Mouse (Mus musculus): Measurements from ENCODE around the gene Rapgef1. TPM values are rescaled to one million over a fixed set of nuclear protein-coding genes. Genes with fewer than 3 reads are reported as not detected.
"Not testable (repeated sequence)": the region's sequence is repeated elsewhere in the genome, so short reads cannot be mapped to it uniquely, and the experiment has no call there.

Gene Rapgef1
- polyA plus RNA-seq, 1 experiment = 58.8 TPM

GRCm38 (mm10) chr2:29629311-29629710 lies 9.8 kb downstream of the Rapgef1 start:
- Histone ChIP-seq H3K36me3 (ENCODE audit: control insufficient read depth, insufficient read depth, low read length) (no peaks in the 10 kb centered on the region), H3K4me3 (ENCODE audit: control insufficient read depth, low read depth, low read length) (no peak overlapping the region), H3K27me3 (ENCODE audit: control insufficient read depth, insufficient read depth, low read length) (no peaks in the 10 kb centered on the region), H3K4me1 (ENCODE audit: control insufficient read depth, insufficient read depth, low read length) (peaks cover 8% of the 10 kb centered on the region), H3K27ac (ENCODE audit: control insufficient read depth, insufficient read depth, low read depth, low read length) (no peak overlapping the region)
- TF ChIP-seq POLR2A (IDR thresholded peaks at IDR 0.05; ENCODE audit: control insufficient read depth, low read depth, low read length) = no peak
- TF ChIP-seq CTCF (IDR thresholded peaks at IDR 0.05; ENCODE audit: control insufficient read depth, insufficient read depth, insufficient replicate concordance, low read depth, low read length) = no peak

- H3K4me1 ChIP-seq (ENCODE audit: control insufficient read depth, insufficient read depth, low read length) = peaks cover 6% of the 10 kb centered on the region
- H3K4me3 ChIP-seq (ENCODE audit: control insufficient read depth, low read depth, low read length) = no peak overlapping the region
- no peaks in the 10 kb centered on the region for H3K27me3 ChIP-seq (ENCODE audit: control insufficient read depth, insufficient read depth, low read length)
- no peaks in the 10 kb centered on the region for H3K36me3 ChIP-seq (ENCODE audit: control insufficient read depth, insufficient read depth, low read length)
- H3K27ac ChIP-seq (ENCODE audit: control insufficient read depth, insufficient read depth, low read depth, low read length) = no peak overlapping the region
- no peak for TF ChIP-seq POLR2A (IDR thresholded peaks at IDR 0.05; ENCODE audit: control insufficient read depth, low read depth, low read length)
Observed at GRCm38 (mm10) chr2:29630141-29630771, 10.7 kb downstream of the Rapgef1 start.

GRCm38 (mm10) chr2:29631020-29631419 lies 11.5 kb downstream of the Rapgef1 start:
- no peaks in the 10 kb centered on the region for H3K27me3 ChIP-seq (ENCODE audit: control insufficient read depth, insufficient read depth, low read length)
- TF ChIP-seq CTCF (IDR thresholded peaks at IDR 0.05; ENCODE audit: control insufficient read depth, insufficient read depth, insufficient replicate concordance, low read depth, low read length) (no peak), POLR2A (IDR thresholded peaks at IDR 0.05; ENCODE audit: control insufficient read depth, low read depth, low read length) (no peak)
- H3K4me1 ChIP-seq (ENCODE audit: control insufficient read depth, insufficient read depth, low read length) = peaks cover 6% of the 10 kb centered on the region
- H3K27ac ChIP-seq (ENCODE audit: control insufficient read depth, insufficient read depth, low read depth, low read length) = no peak overlapping the region
- no peak overlapping the region for H3K4me3 ChIP-seq (ENCODE audit: control insufficient read depth, low read depth, low read length)
- H3K36me3 ChIP-seq (ENCODE audit: control insufficient read depth, insufficient read depth, low read length) = no peaks in the 10 kb centered on the region

- H3K4me3 ChIP-seq (ENCODE audit: control insufficient read depth, low read depth, low read length); H3K36me3 ChIP-seq (ENCODE audit: control insufficient read depth, insufficient read depth, low read length); H3K27ac ChIP-seq (ENCODE audit: control insufficient read depth, insufficient read depth, low read depth, low read length); H3K4me1 ChIP-seq (ENCODE audit: control insufficient read depth, insufficient read depth, low read length); H3K27me3 ChIP-seq (ENCODE audit: control insufficient read depth, insufficient read depth, low read length): not testable (repeated sequence)
Observed at GRCm38 (mm10) chr2:29631564-29632167, 12.1 kb downstream of the Rapgef1 start.

GRCm38 (mm10) chr2:29632168-29632662 lies 12.7 kb downstream of the Rapgef1 start:
- Histone ChIP-seq H3K36me3 (ENCODE audit: control insufficient read depth, insufficient read depth, low read length) (no peaks in the 10 kb centered on the region), H3K4me3 (ENCODE audit: control insufficient read depth, low read depth, low read length) (no peak overlapping the region), H3K27me3 (ENCODE audit: control insufficient read depth, insufficient read depth, low read length) (no peaks in the 10 kb centered on the region), H3K4me1 (ENCODE audit: control insufficient read depth, insufficient read depth, low read length) (peaks cover 6% of the 10 kb centered on the region), H3K27ac (ENCODE audit: control insufficient read depth, insufficient read depth, low read depth, low read length) (no peak overlapping the region)
- TF ChIP-seq POLR2A (IDR thresholded peaks at IDR 0.05; ENCODE audit: control insufficient read depth, low read depth, low read length) (no peak), CTCF (IDR thresholded peaks at IDR 0.05; ENCODE audit: control insufficient read depth, insufficient read depth, insufficient replicate concordance, low read depth, low read length) (no peak)

GRCm38 (mm10) chr2:29633101-29633554 lies 13.6 kb downstream of the Rapgef1 start:
- TF ChIP-seq POLR2A (IDR thresholded peaks at IDR 0.05; ENCODE audit: control insufficient read depth, low read depth, low read length) (no peak), CTCF (IDR thresholded peaks at IDR 0.05; ENCODE audit: control insufficient read depth, insufficient read depth, insufficient replicate concordance, low read depth, low read length) (no peak)
- Histone ChIP-seq H3K27ac (ENCODE audit: control insufficient read depth, insufficient read depth, low read depth, low read length) (no peak overlapping the region), H3K36me3 (ENCODE audit: control insufficient read depth, insufficient read depth, low read length) (no peaks in the 10 kb centered on the region), H3K4me3 (ENCODE audit: control insufficient read depth, low read depth, low read length) (no peak overlapping the region), H3K4me1 (ENCODE audit: control insufficient read depth, insufficient read depth, low read length) (peaks cover 6% of the 10 kb centered on the region), H3K27me3 (ENCODE audit: control insufficient read depth, insufficient read depth, low read length) (no peaks in the 10 kb centered on the region)

- H3K27me3 ChIP-seq (ENCODE audit: control insufficient read depth, insufficient read depth, low read length) = no peaks in the 10 kb centered on the region
- peaks cover 6% of the 10 kb centered on the region for H3K4me1 ChIP-seq (ENCODE audit: control insufficient read depth, insufficient read depth, low read length)
- no peak for TF ChIP-seq CTCF (IDR thresholded peaks at IDR 0.05; ENCODE audit: control insufficient read depth, insufficient read depth, insufficient replicate concordance, low read depth, low read length)
- no peak for TF ChIP-seq POLR2A (IDR thresholded peaks at IDR 0.05; ENCODE audit: control insufficient read depth, low read depth, low read length)
- H3K4me3 ChIP-seq (ENCODE audit: control insufficient read depth, low read depth, low read length) = no peak overlapping the region
- no peaks in the 10 kb centered on the region for H3K36me3 ChIP-seq (ENCODE audit: control insufficient read depth, insufficient read depth, low read length)
- H3K27ac ChIP-seq (ENCODE audit: control insufficient read depth, insufficient read depth, low read depth, low read length) = no peak overlapping the region
Observed at GRCm38 (mm10) chr2:29633782-29634181, 14.3 kb downstream of the Rapgef1 start.
